Mouse (Mus musculus): Measurements from ENCODE around the gene Gzma. TPM values are rescaled to one million over a fixed set of nuclear protein-coding genes. Genes with fewer than 3 reads are reported as not detected.

Gene Gzma
- polyA plus RNA-seq, 1 experiment from 2014 or later, result not detected

Other genes with a start within 250 kb of the Gzma start
- gene Mtrex, start 173.6 kb downstream of the Gzma start, polyA plus RNA-seq (2014; fragmentation: Nextera tagmentation; extraction: Ambion mirVana), result 105 TPM in 2 replicates
- gene Dhx29, start 173.5 kb downstream of the Gzma start, polyA plus RNA-seq (2014; fragmentation: Nextera tagmentation; extraction: Ambion mirVana), result 31.9 and 32.7 TPM in 2 replicates
- gene Ccno, start 113.2 kb downstream of the Gzma start, polyA plus RNA-seq (2014; fragmentation: Nextera tagmentation; extraction: Ambion mirVana), result 0.12 and 0.50 TPM in 2 replicates
- gene Mcidas, start 107.1 kb downstream of the Gzma start, polyA plus RNA-seq (2014; fragmentation: Nextera tagmentation; extraction: Ambion mirVana), result not detected in 2 replicates
- gene Cdc20b, start 65.9 kb downstream of the Gzma start, polyA plus RNA-seq (2014; fragmentation: Nextera tagmentation; extraction: Ambion mirVana), result 0.16 TPM in 1 of 2 replicates, not detected in the other
- 95.2 and 101 TPM in 2 replicates for gene Gpx8, start 54.6 kb downstream of the Gzma start, polyA plus RNA-seq (2014; fragmentation: Nextera tagmentation; extraction: Ambion mirVana)
- gene Esm1, start 108.7 kb upstream of the Gzma start, polyA plus RNA-seq (2014; fragmentation: Nextera tagmentation; extraction: Ambion mirVana), result 0.81 and 1.0 TPM in 2 replicates
- gene Gzmk, start 124.9 kb upstream of the Gzma start, polyA plus RNA-seq (2014; fragmentation: Nextera tagmentation; extraction: Ambion mirVana), result not detected in 2 replicates
- gene BC067074, start 192.2 kb upstream of the Gzma start, polyA plus RNA-seq (2014; fragmentation: Nextera tagmentation; extraction: Ambion mirVana), result 2.1 and 2.9 TPM in 2 replicates

All from neural tube, embryonic 11.5 days (tissue).